Mouse (Mus musculus) thymus, adult 18-20 months (tissue): ENCODE measurements around the gene 4921517D22Rik.
"Not testable (repeated sequence)": the region's sequence is repeated elsewhere in the genome, so short reads cannot be mapped to it uniquely, and the experiment has no call there.

Experiments used
- DNase-seq, 2 experiments: peaks; one replicate each; pipeline ENCODE4 v3.0.0; 2022; ENCODE audit warnings: mixed read lengths in 2 of 2

4921517D22Rik gene

DNA sequence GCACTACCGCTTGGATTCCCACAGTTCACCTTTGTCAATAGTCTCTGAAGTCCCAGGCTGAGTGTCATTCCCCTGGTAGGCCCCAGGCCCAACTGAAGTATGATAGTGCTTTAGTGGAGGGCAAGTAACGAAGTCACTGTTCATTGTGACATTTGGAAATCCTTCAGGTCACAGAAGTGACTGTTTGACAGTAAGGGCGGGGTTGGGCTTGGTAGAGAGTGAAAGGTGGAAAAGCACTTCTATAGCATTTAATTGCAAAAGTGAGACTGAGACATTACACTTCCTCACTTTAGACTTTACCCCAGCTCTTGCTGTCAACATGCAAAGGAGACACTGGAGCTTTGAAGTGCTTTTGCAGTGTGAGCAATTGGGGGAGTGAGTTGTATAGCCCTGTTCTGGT, at the start of gene 4921517D22Rik:
TSS of gene 4921517D22Rik (minus strand) at position 101 of the 400 bp plus-strand sequence.
- no peak for DNase-seq

DNA sequence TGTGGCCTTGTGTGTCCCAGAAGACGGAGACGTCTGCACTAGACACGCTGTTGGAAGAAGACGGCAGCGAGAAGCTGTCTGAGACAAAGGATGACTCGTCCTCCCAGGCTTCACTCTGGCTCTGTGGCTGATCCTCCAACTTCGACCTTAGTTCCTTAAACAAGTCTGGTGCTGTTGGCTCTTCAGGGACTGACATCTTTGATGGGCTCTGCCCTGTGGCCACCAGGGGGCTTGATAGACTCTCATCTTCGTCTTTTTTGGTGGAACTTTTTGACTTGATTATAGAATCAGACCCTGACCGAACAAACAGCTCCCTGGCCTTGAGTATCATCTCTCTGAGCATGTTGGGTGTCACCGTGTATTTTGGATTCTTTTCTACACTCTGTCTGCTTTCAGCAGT, 47.8 kb upstream of the 4921517D22Rik start:
- DNase-seq: no peak

DNA sequence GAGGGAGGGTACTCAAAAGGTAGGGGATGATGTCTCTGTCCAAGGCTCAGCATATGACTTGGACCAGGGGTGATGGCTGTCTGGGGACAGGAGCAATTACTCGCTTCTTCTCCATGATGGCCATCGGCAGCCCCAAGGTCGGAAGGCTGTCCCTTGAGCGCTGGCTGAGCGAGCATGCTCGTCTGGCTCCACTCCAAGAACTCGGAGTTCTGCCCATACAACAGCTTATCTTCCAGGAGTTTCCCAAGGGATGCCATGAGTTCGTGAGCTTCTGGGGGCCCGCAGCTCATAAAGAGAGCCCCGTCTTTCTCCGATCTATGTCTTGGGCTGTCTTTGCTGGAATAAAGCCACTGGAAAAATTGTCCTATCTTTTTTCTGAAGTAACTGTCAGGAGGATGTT, 47.2 kb upstream of the 4921517D22Rik start:
- DNase-seq: no peak

DNA sequence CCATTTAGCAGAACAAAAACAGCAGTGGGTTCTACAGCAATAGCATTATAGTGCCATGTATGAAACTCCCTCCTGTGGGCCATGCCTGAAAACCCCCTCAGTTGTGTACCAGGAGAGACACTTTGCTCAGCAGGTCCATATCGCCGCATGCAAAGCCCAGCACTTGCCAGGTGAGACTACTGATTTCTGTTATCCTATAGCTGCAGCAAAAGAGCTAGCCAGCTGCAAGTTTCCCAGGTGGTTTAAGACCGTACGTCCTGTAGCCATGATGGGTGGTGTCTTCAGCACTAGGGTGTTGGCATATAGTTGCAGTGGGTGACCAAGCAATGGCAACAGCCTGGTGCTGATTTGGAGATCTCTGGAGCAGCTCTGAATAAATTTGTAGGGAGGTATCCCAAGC, 45.5 kb upstream of the 4921517D22Rik start:
- no peak for DNase-seq

DNA sequence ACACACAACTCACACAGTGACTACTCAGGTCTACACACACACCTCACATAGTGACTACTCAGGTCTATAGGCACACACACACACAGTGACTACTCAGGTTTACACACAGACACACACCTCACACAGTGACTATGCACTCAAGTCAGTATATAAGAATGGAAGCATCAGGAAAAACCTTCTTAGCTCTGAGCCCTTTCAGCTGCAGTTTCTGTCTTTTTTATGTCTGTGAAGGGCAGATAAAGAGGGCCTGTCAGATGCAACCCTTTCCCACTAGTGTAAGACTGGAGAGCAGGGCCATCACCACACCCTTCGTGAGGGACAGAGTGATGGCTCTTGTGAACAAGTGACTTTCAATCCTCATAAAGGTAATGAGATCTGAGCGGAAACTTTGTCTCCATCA, 44.5 kb upstream of the 4921517D22Rik start:
- DNase-seq: no peak

DNA sequence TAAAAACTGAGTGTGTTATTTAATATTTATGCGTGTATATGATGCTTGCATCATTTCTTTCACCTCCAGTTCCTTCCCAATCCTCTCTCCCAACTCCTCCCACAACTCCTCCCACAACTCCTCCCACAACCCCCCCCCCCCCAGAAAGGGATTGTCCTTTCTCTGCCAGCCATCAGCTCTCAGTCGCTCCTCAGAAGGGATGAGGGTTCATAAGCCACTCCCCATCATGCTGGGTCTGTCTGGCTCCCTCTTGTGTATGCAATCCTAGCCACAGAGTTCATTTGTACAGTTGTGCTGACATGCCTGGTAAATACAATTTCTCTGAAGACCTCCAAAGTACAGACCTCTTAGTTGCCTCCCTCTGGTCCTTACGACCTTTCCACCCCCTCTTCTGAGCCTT, 41.3 kb upstream of the 4921517D22Rik start:
- no peak for DNase-seq

DNA sequence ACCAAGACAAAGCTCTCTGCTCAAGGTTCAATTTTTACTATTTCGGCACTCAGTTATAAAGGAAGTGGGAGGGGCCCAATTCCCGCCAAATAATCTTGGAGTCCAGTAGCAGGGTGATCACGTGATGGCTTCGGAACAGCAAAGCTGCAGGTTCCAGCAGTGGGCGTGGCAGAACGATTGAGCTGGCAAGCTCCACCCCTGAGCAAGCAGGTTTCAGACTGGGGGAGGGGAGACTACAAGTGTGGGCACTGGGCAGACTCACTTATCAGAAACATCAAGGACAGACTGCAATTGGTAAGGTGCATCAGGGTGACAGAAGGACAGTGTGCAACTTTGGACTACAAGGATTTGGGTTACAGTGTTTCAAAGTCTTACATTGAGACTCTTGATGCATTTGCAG, 40.4 kb upstream of the 4921517D22Rik start:
- not testable (repeated sequence) for DNase-seq

DNA sequence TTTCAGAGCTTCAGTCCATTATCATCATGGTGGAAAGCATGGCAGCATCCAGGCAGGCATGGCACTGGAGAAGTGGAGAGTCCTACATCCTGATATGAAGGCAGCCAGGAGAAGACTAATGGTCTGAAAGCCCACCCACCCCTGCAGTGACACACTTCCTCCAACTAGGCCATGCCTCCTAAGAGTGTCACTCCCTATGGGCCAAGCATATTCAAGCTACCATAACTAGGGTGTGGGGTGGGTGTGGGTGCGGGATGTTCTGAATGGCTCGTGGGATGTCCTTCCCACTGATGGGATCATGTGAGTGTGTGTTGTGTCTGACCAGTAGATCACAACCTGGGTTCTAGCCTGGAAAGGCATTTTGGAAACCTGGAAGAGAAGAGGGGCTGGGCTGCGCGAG, 40.0 kb upstream of the 4921517D22Rik start:
- DNase-seq: no peak

DNA sequence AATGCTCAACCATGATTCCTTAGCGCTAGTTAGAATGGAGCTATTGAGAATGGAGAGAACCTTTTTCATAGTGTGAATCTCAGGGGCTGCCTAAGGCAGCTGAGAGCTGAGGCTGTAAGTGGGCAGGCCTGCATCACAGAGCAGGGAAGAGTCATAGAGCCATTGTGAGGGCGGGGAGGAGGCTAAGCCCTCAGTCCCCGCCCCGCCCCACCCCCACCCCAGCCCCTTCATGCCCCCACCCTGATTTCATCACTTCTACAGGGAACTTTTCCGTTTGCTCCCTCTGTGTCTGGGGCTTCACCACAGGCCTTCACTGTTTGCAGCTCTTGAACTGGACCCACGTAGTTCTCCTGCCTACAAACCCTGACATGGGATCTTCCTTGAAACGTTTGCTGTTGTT, 37.7 kb upstream of the 4921517D22Rik start, which contains the start of gene Spata31d1d:
TSS of gene Spata31d1d (minus strand) at position 101 of the 400 bp plus-strand sequence.
- DNase-seq: no peak

DNA sequence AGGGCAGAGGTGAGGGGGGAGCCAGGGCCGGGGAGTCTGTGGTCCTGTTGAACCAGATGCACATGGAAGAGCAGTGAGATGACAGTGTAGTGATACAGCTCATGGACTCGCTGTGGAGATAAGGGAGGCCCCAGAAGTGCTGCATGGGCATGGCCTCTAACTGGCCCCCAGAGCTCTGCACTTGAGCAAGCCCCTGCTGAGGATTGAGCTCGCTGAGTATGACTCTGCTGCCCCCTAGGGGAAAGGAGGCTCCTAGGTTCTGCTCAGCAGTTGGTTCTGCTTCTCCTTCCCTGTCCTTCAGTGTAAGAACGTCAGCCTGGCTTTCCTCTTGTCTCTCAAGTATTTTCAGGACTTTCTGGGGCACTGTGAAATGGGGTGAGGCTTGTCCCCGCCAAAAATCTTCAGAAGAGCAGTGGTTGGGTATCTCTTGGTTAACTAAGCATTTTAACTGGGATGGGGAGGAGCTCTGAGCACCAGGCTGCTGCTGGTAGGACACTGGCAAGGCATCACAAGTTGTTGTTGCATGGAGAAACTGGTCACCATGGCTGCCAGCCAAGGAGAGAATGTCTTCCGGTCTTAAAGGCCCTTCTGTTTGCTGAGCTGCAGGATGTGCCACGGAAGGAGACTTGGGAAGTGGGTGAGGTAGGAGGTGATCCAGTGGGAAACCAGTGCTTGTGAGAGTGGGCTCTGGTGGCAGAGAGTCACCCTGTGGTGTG, 34.6 kb upstream of the 4921517D22Rik start:
- DNase-seq: peak; percentile 44 to 54

DNA sequence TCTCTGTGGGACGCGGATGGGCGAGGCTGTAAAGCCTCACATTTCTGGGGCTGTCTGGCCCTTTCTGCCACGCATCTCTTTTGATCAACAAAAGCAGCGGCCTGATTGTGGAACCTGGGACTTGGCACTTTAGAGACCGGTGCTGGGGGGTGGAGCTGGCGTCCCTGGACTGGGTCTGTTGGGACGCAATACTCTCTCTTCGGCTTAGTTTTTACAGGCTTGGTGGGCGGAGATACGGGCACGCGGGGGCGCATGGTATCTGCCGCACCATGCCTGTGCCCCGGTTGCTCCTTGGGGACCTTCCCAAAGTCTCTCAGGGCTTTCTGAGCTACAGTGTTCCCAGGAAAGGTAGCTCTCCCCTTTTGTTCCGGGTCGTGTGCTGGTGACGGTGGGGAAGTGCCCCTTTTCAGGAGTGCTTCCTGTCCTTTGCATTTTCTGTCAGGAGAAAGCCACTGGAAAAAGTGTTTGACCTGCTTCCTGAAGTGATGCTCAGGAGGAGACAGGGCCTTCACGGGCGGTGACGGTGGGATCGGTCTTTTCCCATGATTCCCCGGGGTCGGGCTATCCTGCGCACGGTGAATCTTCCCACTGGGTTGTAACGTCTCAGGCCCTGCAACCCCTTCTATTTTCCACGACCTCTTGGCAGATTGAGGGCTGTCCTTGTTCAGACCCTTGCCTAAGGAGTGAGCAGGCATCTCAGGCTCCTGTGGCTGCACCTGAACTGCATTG, 32.4 kb upstream of the 4921517D22Rik start:
- DNase-seq: no peak

DNA sequence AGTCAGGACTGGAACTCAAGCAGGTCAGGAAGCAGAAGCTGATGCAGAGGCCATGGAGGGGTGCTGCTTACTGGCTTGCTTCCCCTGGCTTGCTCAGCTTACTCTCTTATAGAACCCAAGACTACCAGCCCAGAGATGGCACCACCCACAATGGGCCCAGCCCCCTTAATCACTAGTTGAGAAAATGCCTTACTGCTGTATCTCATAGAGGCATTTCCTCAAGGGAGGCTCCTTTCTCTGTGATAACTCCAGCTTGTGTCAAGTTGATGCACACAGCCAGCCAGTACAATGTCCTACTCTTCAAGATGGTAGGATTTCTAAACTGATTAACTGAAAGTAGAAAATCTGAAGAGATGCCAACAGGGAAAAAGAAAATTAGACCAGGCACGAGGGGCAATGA, 28.2 kb upstream of the 4921517D22Rik start:
- DNase-seq: not testable (repeated sequence)

DNA sequence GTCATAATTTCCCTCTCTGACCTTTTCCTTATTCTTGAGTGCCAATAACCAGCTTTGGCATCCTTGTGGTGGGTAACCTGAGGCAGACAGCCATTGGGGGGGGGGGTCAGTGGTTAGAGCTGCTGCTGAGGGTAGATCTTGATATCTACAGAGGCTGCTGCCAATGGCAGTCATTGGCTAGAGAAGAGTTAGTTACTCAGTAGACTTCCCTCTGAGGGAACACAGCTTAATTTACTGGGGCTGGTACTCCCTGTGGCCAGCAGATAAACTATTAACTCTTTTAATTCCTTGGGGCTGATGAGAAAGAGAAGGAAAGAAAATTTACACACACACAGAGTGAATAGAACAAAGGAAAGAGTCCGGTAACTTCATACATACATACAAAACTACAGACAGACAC, 25.6 kb upstream of the 4921517D22Rik start:
- DNase-seq: no peak

DNA sequence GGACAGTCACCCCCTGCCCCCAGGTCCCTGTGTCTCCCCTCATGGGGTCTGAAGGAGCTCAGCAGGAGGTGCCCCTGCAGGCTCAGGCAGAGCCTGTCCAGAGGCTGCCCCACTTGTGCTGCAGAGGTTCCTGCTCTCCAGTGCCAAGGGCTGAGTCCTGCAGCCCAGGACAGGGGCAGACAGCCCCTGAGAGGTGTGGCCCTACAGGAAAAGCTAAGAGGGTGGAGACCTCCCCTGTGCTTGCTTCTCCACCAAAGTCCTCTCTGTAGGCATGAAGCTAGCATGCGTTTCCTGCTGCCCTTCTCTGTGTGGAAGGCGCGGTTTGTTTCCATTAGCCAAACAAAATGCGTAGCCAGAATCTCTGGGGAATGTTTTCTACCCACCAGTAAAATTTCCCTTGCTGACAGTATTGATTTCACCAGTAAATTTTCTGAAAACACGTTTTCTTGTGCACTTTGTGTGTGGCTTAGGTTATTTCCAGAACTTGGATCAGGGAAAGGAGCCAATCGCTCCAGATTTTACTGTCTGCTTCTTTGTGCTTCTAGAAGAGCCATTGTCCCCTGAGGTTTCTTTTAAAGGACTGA, 25.0 kb upstream of the 4921517D22Rik start:
- DNase-seq: not testable (repeated sequence)

DNA sequence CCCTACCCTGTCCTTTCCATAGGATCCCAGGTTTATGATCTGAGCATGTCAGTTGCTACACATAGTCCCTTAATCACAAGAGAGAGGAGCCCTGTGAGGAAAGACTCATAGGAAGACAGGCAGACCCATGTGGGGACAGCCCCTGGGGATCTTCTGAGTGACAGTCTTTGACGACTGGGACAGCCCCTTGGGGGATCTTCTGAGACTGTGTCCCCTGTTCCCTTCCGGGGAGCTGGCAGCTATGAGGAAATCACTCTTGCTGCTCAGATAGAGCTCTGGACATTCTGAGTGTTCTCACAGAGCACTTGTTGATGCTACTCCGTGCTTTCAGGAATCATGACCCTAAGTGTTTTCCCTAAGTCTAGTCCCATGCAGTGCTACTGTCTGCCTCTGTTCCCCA, 19.8 kb upstream of the 4921517D22Rik start:
- no peak for DNase-seq

DNA sequence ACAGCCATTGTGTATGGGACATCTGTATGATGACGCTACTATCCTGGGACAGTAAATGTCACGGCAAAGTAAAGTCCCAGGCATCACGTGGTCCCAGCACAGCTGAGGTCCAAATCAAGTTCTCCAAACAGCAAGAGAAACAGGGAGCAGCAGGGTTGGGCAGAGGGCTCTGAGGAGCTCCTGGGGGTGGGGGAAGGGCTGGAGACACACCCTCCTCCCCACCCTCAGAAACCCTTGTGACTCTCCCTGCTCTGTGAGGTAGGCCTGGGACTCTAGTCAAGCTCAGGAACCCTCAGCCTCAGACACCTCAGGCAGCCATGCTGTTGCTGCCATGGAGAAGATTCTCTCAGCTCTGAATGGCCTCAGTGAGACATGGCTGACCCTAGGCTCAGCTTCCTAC, 18.1 kb upstream of the 4921517D22Rik start, which contains the start of gene Spata31d1b:
TSS of gene Spata31d1b (plus strand) at position 301 of the 400 bp plus-strand sequence.
- DNase-seq: not testable (repeated sequence)

DNA sequence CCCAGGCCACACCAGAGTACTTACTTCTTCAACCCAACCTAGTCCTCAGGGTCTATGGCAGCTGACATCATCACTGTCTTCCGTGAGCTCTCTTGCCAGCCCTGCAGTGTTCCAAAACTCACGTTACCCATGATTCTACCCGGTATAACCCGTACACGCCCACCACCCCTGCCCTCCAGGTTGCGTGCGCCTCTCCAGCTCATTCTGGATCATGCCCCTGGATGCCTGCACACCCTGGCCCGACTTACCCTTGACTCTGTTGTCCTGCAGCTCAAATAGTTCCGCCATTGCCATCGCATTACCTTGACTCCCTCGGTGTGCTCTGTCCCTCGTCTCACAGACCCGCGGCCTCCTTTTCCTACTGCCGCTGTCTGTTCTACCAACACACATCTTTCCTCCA, 16.3 kb upstream of the 4921517D22Rik start, which contains the start of gene Spata31d1a:
TSS of gene Spata31d1a (minus strand) at position 101 of the 400 bp plus-strand sequence.
- no peak for DNase-seq

DNA sequence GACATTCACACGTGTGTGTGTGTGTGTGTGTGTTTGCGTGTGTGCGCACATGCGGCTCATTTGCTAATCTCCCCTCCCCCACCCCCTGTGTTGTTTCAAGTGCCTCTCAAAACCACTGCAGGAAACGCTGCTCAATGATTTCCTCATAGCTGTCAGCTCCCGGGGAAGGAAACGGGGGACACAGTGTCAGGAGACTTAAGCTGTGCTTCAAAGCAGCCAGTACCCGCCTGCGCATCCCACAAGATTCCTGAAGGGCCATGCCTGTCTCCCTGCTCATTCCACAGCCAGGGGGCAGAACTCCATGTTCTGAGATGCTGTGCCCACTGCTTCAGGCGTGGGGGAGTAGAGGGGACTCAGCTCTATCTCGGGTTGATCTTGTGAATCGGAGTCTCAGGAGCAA, 10.7 kb upstream of the 4921517D22Rik start:
- DNase-seq: peak in 1 of 2 experiments; percentile 23

DNA sequence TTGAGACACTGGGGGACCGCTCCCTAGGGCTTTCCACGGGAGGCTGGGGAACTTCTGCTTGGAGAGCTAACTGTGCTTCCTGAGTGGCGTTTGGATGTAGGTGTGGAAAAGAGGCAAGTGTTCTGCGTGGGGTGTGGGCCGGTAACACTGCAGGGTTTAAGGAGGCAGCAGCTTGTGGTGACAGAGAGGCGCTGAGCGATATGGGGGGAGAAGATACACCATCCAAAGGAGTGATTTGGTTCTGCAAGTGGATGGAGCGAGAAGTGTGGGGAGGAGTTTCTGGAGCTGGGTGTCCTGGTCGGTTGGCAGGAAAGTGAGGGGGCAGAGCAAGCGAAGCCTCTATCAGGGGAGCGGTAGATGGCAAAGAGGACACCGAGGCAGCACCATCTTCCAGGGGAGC, 9.6 kb upstream of the 4921517D22Rik start:
- DNase-seq: no peak

DNA sequence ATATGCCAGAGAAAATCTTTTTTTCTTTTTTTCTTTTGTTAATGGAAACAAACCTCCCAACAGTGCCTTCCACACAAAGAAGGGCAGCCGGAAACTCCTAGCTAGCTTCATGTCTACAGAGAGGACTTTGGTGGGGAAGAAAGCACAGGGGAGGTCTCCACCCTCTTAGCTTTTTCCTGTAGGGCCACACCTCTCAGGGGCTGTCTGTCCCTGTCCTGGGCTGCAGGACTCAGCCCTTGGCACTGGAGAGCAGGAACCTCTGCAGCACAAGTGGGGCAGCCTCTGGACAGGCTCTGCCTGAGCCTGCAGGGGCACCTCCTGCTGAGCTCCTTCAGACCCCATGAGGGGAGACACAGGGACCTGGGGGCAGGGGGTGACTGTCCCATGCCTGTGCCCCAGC, 6.2 kb upstream of the 4921517D22Rik start:
- DNase-seq: not testable (repeated sequence)

DNA sequence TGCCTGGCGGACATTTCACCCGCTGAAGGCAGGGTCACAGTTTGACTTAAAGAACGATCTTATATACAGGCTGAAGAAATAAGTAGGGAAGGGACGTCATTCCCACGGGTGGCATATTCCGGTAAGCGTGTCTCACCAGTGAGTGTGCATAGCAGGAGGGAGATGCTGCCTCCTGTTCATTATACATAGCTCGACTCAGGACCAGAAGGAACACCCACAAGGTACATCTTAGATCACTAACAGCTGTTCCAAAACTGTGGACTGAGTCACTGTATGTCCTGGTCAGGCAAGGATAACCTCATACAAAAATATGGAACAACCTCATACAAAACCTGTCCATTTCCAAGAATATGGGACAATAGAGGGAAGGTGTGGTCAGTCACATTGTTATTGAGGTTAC, 5.2 kb upstream of the 4921517D22Rik start:
- no peak for DNase-seq

DNA sequence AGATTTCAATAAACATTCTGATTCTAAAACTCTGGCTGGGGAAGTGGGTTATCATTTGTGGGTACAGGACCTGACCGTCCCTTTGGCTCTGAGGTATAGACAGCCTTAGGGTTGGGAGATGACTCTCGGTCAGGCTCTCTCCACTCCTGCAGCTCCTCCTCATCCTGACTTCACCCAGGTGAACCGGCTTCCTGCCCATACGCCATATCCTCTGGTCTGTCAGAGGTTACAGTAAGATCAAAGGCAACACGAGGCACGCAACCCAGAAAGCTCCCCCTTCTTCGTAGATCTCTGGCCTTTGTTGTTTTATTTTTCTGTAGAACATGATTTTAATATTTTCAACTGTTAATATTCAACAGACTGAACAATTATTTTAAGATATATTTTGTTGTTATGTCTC, 1.9 kb upstream of the 4921517D22Rik start:
- DNase-seq: peak in 1 of 2 experiments; percentile 12

DNA sequence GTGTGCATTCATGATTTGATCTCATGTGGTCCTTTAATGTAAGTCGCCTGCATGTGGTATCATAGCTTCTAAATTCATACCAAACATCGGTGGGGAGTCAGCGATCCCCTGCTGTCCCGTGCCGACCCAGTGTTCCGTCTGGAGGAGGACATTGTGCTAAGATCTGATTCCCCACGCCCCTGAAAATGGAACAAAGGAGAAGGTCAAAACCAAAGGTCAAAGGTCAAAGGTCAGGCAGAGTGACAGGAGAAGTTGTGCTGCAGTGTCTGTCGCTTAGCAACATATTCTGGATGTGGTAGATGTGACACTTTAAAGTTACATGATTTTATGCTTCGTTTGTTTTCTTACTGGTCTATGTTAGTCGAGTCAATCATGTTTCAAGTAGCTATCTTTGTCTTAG, 2.4 kb downstream of the 4921517D22Rik start:
- DNase-seq: no peak

DNA sequence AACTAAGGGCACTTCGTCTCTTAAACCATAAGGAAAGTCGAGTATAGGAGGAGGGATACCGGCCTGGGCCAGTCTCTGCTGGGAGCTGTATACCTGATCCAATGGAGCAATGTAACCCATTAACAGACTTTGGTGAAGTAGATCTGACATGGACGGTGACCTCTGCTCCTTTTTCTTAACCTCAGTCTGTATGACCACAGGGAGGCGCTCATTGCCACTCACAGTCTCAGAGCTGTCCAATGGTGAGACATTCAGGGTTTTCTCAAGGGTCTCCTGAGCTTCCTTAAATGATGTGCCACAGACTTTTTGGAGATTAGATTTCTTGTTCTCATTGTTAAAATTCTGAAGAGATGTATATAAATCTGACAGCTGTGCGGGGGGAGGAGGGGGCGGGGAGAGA, 3.3 kb downstream of the 4921517D22Rik start:
- no peak for DNase-seq
